Mouse (Mus musculus) kidney, adult 2 months (tissue): ENCODE measurements around the gene Cfap61.

Source experiments
- CTCF ChIP-seq: fragments of 200-500 bp; conservative IDR thresholded peaks from 2 replicates; pipeline ENCODE4 v1.5.1; 2011; ENCODE audit warnings: low read depth, mild to moderate bottlenecking, control low read depth, low read length, moderate library complexity, mixed read lengths; ENCODE audit not compliant: insufficient read depth, insufficient read length
- POLR2A ChIP-seq: fragments of 200-500 bp; IDR thresholded peaks from one replicate; pipeline ENCODE4 v1.6.1; 2011; ENCODE audit warnings: low read depth, low read length, control low read depth

DNA sequence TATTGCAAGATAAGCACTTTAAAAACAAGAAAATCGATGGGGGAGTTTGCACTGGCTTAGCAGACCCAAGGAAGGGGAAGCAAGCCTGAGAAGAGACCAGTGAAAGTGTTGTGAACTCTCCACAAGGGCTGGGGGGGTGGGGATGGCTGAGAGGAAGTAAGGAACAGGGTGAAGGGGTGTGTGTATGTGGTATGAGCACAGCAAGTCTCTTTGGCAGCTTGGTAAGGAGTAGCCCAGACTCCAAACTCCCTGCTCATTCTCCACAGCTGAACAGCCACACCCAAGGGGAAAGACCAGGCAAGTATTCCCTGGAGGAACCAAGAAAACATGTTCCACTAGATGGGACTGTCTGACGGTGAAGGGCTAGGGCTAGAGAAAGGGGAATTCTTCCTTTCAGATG is 76.2 kb downstream of the Cfap61 start:
- TF ChIP-seq CTCF (no peak), POLR2A (no peak)
